Mouse (Mus musculus): ENCODE data around the gene Fn3k. TPM values are rescaled to one million over a fixed set of nuclear protein-coding genes. Genes with fewer than 3 reads are reported as not detected.

Gene Fn3k
- polyA plus RNA-seq, 1 experiment from 2014 or later, result 1.7 TPM

- Histone ChIP-seq H3K27me3 (ENCODE audit: control insufficient read depth, insufficient read depth, low read length) (no peaks in the 10 kb centered on the region), H3K27ac (ENCODE audit: low read depth, low read length) (no peak overlapping the region), H3K9ac (ENCODE audit: low read length) (no peak overlapping the region), H3K4me3 (ENCODE audit: low read depth, low read length) (no peak overlapping the region), H3K36me3 (ENCODE audit: control insufficient read depth, insufficient read depth, low read length) (no peaks in the 10 kb centered on the region), H3K9me3 (ENCODE audit: control insufficient read depth, low read length) (no peaks in the 10 kb centered on the region), H3K4me2 (no peak overlapping the region), H3K4me1 (ENCODE audit: control insufficient read depth, insufficient read depth, low read length) (no peaks in the 10 kb centered on the region)
- 95% methylated on average over 2 of the region's 2 CpGs for WGBS
- ATAC-seq (ENCODE audit: low FRiP score) (no peak), DNase-seq (ENCODE audit: low spot score, missing footprints) (no peak)
These were observed 46.4 kb downstream of the Fn3k start for GRCm38 (mm10) chr11:121481129-121481528.

- H3K4me3 ChIP-seq (ENCODE audit: low read depth, low read length), result no peak overlapping the region
- no peaks in the 10 kb centered on the region for H3K36me3 ChIP-seq (ENCODE audit: control insufficient read depth, insufficient read depth, low read length)
- H3K9me3 ChIP-seq (ENCODE audit: control insufficient read depth, low read length), result no peaks in the 10 kb centered on the region
- no peak overlapping the region for H3K4me2 ChIP-seq
- no peak overlapping the region for H3K9ac ChIP-seq (ENCODE audit: low read length)
- no peaks in the 10 kb centered on the region for H3K27me3 ChIP-seq (ENCODE audit: control insufficient read depth, insufficient read depth, low read length)
- WGBS, result 92% methylated on average over 9 of the region's 9 CpGs
- no peak overlapping the region for H3K27ac ChIP-seq (ENCODE audit: low read depth, low read length)
- no peak for DNase-seq (ENCODE audit: low spot score, missing footprints)
- no peak for ATAC-seq (ENCODE audit: low FRiP score)
- H3K4me1 ChIP-seq (ENCODE audit: control insufficient read depth, insufficient read depth, low read length), result no peaks in the 10 kb centered on the region
These were observed 51.2 kb downstream of the Fn3k start for GRCm38 (mm10) chr11:121485882-121486281.

- Histone ChIP-seq H3K27ac (ENCODE audit: low read depth, low read length) (no peak overlapping the region), H3K36me3 (ENCODE audit: control insufficient read depth, insufficient read depth, low read length) (peaks cover 7% of the 10 kb centered on the region; the same call in 1 of the 2 replicates), H3K4me2 (no peak overlapping the region), H3K9ac (ENCODE audit: low read length) (no peak overlapping the region), H3K4me3 (ENCODE audit: low read depth, low read length) (no peak overlapping the region), H3K4me1 (ENCODE audit: control insufficient read depth, insufficient read depth, low read length) (no peaks in the 10 kb centered on the region), H3K9me3 (ENCODE audit: control insufficient read depth, low read length) (no peaks in the 10 kb centered on the region), H3K27me3 (ENCODE audit: control insufficient read depth, insufficient read depth, low read length) (no peaks in the 10 kb centered on the region)
- no peak for DNase-seq (ENCODE audit: low spot score, missing footprints)
- ATAC-seq (ENCODE audit: low FRiP score), result no peak
These were observed 55.9 kb downstream of the Fn3k start for GRCm38 (mm10) chr11:121490651-121491050.

Small RNA genes lying within 50 kb of the gene (microRNA-seq; reads per million reads assigned to microRNA genes)
- not detected for gene Mir7236

Other genes starting within 250 kb of the Fn3k start
- gene Hexdc, start 230.5 kb upstream of the Fn3k start, polyA plus RNA-seq (2014; fragmentation: Nextera tagmentation; extraction: Ambion mirVana), result 5.7 and 6.3 TPM in 2 replicates
- 16.5 and 21.5 TPM in 2 replicates for gene Ogfod3, start 230.2 kb upstream of the Fn3k start, polyA plus RNA-seq (2014; fragmentation: Nextera tagmentation; extraction: Ambion mirVana)
- gene Cybc1, start 205.6 kb upstream of the Fn3k start, polyA plus RNA-seq (2014; fragmentation: Nextera tagmentation; extraction: Ambion mirVana), result 39.6 and 42.5 TPM in 2 replicates
- gene Narf, start 197.7 kb upstream of the Fn3k start, polyA plus RNA-seq (2014; fragmentation: Nextera tagmentation; extraction: Ambion mirVana), result 65.5 and 72.7 TPM in 2 replicates
- 12.8 and 13.7 TPM in 2 replicates for gene Foxk2, start 174.9 kb upstream of the Fn3k start, polyA plus RNA-seq (2014; fragmentation: Nextera tagmentation; extraction: Ambion mirVana)
- gene Wdr45b, start 80.5 kb upstream of the Fn3k start, polyA plus RNA-seq (2014; fragmentation: Nextera tagmentation; extraction: Ambion mirVana), result 94.4 and 99.2 TPM in 2 replicates
- gene Rab40b, start 46.7 kb upstream of the Fn3k start, polyA plus RNA-seq (2014; fragmentation: Nextera tagmentation; extraction: Ambion mirVana), result 3.3 and 3.8 TPM in 2 replicates
- 8.6 and 10.6 TPM in 2 replicates for gene Fn3krp, start 13.5 kb upstream of the Fn3k start, polyA plus RNA-seq (2014; fragmentation: Nextera tagmentation; extraction: Ambion mirVana)
- gene Tbcd, start 17.0 kb downstream of the Fn3k start, polyA plus RNA-seq (2014; fragmentation: Nextera tagmentation; extraction: Ambion mirVana), result 33.6 and 36.9 TPM in 2 replicates
- gene Zfp750, start 84.4 kb downstream of the Fn3k start, polyA plus RNA-seq (2014; fragmentation: Nextera tagmentation; extraction: Ambion mirVana), result 0.17 and 0.20 TPM in 2 replicates
- 5.2 and 5.6 TPM in 2 replicates for gene B3gntl1, start 238.2 kb downstream of the Fn3k start, polyA plus RNA-seq (2014; fragmentation: Nextera tagmentation; extraction: Ambion mirVana)

Measured in midbrain, embryonic 11.5 days (tissue).